Mouse (Mus musculus): ENCODE results near the gene Sestd1.

Gene Sestd1

GRCm38 (mm10) chr2:77270781-77271180, 9.6 kb downstream of the Sestd1 start:
- no peak for DNase-seq (ENCODE audit: low spot score)

GRCm38 (mm10) chr2:77270136-77270535, 10.3 kb downstream of the Sestd1 start:
- no peak for DNase-seq (ENCODE audit: low spot score)

- DNase-seq (ENCODE audit: low spot score): no peak
Measured at GRCm38 (mm10) chr2:77268612-77269239, 11.7 kb downstream of the Sestd1 start.

- no peak for DNase-seq (ENCODE audit: low spot score)
Measured at GRCm38 (mm10) chr2:77266931-77267330, 13.5 kb downstream of the Sestd1 start.

GRCm38 (mm10) chr2:77266011-77266410, 14.4 kb downstream of the Sestd1 start:
- no peak for DNase-seq (ENCODE audit: low spot score)

DNA sequence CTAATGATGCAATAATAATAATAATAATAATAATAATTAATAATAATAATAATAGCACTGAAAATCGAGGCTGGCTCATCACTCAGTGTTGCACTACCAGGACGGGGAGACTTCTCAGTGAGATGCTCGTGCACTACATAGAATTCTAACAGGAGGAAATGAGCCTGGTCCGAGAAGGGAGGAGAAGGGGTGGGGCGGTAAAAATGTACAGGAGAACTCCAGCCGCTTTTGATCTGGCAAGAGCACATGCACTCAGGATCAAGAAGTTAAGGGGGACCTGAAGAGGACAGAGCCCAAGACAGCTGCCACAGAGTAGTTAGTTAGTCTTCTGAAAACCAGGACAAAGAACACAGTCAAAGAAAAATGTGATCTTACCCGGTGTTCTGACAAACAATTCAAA, 15.1 kb downstream of the Sestd1 start:
- no peak for DNase-seq (ENCODE audit: low spot score)

GRCm38 (mm10) chr2:77264550-77264949, 15.8 kb downstream of the Sestd1 start:
- DNase-seq (ENCODE audit: low spot score): no peak

DNA sequence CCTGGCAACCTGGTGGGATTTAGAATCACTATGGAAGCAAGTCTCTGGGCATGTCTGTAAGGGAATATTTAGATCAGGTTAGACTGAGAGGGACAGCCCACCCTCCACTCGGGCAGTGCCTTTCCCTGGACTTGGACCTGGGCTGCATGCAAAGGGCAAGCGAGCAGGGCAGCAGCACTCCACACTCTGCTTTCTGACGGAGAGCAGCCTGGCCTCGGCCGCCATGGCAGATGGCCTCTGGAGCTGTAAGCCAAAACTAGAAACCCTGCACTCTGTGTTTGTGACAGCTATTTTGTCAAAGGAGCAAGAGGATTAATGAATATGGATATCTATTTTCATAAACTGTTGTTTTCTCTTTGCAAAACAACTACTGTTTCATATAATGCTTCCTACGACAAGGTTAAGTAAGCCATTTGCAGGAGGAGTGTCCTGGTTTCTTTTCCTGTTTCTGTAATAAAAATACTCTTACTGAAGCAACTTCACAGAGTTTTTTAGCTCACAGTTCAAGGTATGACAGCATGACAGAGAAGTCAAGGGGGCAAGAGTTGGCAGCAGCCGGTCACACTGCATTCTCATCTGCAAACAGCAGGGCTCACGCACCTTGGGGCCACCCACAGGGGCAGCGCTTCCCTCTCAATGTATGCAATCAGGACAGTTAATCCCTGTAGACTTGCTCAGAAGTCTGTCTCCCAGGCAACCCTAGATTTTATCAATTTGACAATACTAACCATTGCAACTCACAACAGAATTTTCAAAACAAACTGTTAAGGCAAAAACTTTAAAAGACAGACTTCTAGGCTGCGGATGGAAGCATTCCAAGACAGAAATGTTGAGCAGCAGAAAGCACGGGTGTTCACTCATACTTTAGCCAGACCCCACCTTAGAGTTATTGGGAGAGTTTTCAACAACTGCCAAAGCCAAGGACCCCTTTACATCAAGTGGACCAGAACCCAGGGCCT, 16.6 kb downstream of the Sestd1 start:
- DNase-seq (ENCODE audit: low spot score): no peak

GRCm38 (mm10) chr2:77260134-77260533, 20.3 kb downstream of the Sestd1 start:
- DNase-seq (ENCODE audit: low spot score): no peak

DNA sequence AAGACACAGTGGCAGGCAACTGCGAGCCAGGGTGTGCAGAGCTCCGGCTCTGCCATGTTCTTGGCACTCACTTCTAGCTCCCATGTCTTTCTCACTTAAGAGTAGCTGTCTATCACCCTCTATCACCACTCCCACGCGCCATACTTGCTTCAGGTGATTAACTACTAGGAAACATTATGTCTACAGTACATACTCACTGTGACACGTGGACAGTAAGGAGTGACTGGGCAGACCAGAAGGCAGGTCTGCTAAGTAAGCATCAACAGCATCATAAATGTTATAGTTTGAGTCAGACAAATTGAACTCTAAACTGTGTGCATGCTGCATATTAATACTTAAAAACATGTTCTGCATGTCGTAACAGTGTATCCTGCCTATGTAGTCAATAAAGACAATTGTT, 27.2 kb downstream of the Sestd1 start:
- no peak for DNase-seq (ENCODE audit: low spot score)

DNA sequence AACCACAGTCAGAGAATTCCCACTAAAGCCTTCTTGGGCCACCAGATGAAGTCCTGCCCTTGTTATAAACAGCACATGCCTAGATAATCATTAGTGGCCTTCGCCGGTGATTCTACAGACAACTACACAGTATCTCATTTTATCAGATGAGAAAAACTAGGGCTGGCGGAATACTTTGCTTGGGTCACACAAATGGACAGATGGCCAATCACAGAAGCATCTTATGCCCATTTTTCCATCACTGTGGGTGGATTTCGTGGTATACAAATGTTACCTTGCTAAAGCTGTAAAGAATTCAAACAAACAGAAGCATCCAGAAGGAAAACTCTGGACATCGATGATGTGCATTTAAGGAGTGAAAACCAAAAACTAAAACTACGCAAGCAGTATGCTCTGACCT, 28.7 kb downstream of the Sestd1 start:
- DNase-seq (ENCODE audit: low spot score): no peak

DNA sequence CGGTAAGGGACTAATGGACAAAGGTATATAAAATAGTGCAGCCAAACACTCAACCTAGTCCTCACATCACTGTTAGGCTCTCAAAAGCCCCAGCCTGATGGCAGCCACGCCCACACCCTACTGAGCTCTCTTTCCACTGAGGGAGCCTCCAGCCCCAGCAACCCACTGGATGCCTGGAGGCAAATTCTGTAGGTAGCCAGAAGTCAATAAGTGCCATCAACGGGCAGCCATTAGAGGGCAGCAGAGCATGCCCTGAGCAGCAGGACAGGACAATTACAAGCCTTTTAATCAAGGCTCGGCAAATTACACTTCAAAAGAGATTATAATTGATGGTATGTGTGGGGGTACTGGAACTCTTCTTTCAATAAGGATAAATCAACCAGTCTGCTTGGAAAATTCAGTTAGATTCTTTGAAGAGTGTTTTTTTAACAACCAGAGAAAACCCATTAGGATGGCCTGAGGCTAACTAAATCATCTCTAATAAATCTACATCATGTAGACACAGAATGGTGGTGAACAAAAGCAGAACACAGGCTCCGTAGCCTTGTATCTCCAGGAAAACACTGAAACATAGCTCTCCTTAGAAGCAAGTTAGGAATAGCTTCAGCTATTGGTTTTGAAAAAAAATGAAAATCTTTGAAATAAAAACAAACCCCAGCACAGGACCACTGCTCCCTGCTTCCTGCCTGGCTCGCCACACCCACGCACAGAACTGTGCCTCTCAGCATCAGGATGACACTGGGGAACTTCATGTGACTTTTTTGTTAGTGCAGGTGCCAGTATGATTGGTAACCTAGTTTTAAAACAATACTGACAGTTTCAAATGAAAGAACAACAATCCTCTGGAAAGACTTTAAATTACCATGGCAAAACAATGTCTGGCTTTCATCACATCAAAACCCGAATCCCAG, 30.4 kb downstream of the Sestd1 start:
- peak; percentile 79 for DNase-seq (ENCODE audit: low spot score)

DNA sequence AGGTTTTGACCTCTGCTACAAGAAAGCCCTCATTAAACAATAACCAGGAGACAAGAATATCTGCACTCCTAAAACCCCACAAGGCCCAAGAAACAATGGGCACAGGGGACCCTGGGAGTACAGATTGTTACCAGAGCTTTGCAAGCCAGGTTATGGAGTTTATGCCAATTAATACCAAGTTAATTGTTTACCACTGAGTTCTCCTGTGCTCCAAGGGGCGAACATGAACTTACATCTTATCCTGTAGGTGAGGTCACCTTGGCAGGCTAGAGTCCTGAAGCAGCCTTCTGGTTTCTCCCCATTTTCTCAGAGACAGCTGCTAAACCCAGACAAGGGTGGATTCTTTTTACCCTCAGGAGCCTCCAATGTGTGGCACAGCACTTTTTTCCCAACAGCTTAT, 32.0 kb downstream of the Sestd1 start:
- DNase-seq (ENCODE audit: low spot score): no peak

DNA sequence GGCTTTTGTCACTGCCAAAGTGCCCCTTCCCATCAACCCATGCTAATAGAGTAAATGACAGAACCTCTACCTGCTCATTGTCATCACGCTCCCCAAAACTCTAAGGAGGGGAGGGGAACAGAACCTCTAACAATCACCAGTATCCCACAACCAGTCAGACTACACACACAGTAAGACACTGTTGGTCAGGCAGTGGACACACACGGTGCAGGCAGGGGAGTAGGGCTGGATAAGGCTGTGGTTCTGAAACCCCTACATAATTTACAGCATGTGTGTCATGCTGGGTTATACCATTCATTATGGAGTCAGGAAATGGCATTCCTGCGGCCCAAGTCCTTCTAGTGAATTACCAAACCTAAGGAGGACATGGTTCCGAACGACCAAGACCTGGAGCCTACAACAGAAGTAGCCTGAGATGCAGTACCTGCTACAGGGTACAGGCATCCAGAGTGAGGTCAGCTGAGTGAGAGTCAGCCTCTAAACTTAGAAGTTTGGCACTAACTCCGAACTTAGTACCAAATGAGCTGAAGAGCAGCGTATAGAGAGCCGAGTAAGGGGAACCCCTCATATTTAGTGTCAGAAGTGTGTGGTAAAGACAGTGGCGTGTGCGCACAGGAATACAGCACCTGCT, 33.1 kb downstream of the Sestd1 start:
- DNase-seq (ENCODE audit: low spot score): no peak

DNA sequence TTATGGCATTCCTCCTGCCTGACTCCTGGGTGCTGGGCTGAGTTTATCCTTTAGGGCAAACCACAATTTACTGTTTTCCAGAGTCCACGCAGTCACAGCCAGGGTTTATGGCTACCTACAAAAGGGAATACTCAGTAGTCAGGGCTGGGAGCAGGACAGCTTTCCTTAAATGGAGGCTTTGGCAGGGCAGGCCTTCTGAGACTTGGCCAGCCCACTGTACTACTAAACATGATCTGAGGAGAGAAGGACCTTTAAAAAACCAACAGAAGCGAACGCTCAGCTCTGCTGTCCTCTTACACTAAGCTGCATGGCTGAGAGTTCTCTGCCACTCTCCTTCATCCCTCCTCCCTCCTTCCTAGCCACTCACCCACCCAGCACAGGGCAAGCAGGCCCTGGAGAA, 34.6 kb downstream of the Sestd1 start:
- DNase-seq (ENCODE audit: low spot score): no peak

- DNase-seq (ENCODE audit: low spot score): no peak
Measured at GRCm38 (mm10) chr2:77242248-77242647, 38.1 kb downstream of the Sestd1 start.

DNA sequence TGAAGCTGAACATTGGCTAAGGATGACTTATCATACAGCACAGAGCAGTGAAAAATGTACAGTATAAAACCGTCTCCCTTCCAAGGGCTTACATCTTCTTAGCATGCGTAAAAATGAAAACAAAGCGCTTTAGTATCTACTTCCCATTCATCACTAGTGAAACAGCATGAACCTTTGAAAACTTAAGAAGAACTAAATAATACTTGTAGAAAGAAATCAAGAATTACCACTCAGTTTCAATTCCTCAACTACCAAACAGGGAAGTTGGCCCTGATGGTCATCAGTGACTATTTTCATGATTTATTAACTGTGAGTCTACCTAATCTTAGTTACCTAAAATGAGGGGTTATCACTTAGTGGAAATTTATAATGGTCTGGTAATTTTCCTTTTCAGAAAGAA, 41.8 kb downstream of the Sestd1 start:
- no peak for DNase-seq (ENCODE audit: low spot score)

DNA sequence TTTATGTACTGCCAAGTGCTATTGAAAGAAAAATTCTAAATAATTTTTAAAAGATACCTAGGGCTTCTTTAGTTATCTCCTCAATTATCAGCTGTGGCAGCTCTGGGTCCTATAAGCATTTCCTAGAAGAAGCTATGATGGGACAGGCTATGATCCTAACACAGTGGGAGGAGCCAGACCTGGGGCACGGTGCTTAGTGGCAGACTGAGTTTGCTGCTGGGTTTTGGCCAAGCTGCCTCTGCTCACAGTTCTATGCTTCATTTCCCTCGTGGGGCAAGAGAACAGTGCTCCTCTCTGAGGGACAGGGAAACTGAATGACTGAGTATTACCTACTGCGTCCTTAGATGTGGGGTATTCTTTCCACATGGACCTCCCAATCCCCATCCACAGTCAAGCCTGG, 42.3 kb downstream of the Sestd1 start:
- no peak for DNase-seq (ENCODE audit: low spot score)

- DNase-seq (ENCODE audit: low spot score): no peak
Measured at GRCm38 (mm10) chr2:77236860-77237259, 43.5 kb downstream of the Sestd1 start.

- DNase-seq (ENCODE audit: low spot score): no peak
Measured at GRCm38 (mm10) chr2:77235896-77236295, 44.5 kb downstream of the Sestd1 start.

DNA sequence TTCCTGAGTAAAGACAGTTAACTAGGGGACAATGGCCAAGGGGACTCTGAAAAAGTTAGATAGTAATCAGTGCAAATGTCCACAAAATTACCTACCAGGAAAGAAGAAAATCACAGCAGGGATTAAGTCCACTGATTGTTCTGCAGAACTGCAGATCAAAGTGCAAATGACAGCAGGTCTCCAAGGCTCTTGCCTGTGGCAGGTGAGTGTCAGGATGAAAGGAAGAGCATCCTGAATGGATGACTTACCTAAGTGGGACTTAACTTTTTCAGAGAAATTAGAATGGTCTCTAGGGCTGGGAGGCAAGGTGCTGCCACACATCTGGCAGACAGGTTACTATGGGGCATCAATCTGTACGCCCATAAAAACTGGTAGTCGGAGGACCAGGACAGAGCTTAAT, 47.8 kb downstream of the Sestd1 start:
- no peak for DNase-seq (ENCODE audit: low spot score)

DNA sequence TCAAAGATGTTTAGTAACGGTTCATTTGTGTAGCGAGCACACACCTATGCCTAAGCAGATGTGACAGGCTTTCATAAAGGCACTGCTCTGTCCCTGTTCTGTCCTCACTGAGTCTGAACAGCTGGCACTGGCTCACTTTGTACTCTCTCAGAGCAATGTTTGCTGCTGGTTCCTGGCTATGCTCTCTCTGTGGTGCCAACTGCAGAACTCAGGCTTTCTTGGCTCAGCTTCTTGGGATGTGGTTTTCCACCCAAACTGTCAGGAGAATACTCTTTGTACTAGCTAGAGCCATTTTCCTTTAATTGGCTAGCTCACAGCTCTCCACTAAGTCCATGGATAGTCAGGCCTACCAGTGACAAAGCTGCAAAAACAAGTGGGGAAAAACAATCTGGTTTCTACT, 59.4 kb downstream of the Sestd1 start:
- DNase-seq (ENCODE audit: low spot score): no peak

Measured in embryo, embryonic 10.5 days (tissue).